Mouse (Mus musculus): ENCODE results near the gene Cdc25a. TPM values are rescaled to one million over a fixed set of nuclear protein-coding genes. Genes with fewer than 3 reads are reported as not detected.

Cdc25a gene
- polyA plus RNA-seq (2012; rRNA removed) = 14.1 and 27.3 TPM in 2 replicates

DNA sequence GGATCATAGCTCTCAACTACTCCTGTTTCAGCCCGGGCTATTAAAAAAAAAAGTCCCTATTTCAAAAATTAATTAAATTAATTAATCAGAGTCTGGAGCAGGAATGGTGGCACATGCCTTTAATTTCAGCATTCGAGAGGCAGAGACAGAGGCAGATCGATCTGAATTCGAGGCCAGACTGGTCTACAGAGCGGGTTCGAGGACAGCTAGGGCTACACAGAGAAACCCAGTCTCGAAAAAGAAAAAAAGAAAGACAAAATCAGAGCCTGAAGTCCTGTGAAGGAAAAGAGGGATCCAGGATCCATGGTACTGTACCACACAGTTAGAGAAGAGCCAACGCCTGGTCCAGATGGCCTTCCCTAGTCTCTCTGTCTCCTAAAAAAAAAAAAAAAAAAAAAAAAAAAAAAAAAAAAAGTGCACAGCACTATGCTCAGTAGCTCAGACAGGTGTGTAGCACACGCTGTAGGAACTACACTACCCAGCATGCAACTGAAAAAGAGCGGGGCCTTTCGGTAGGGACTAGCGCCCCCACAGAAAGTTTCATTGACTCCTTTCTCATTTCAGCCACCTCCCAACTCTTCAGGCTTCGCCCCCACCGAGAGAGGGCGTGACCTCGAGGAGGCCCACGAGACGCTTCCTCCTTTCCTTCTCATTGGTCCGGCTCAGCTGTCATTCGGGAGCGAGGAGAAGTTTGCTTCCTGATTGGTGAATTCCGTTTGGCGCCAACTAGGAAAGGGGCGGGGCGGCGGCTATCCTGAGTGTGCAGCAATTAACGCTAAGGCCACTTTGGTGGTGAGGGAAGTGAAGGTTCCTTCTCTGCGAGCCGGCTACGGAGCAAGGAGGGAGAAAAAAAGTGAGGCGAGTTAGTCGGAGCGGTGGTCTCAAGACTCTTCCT, at the start of gene Cdc25a:
Gene Cdc25a (plus strand): TSS at position 783 of the 895 bp plus-strand sequence.
- H3K4me1 ChIP-seq (ENCODE audit: control insufficient read depth, insufficient read depth, insufficient read length, low read length) = peaks cover 8% of the 10 kb centered on the region; the same call in 1 of the 2 replicates
- H3K36me3 ChIP-seq (ENCODE audit: control insufficient read depth, insufficient read depth, low read length) = peaks cover 15% of the 10 kb centered on the region
- H3K27ac ChIP-seq (ENCODE audit: insufficient read depth, low read depth, low read length) = peak within 1 kb of the TSS; percentile 89
- H3K4me3 ChIP-seq (ENCODE audit: low read depth, low read length) = peak within 1 kb of the TSS; percentile 95
- TF ChIP-seq CTCF (IDR thresholded peaks at IDR 0.05; ENCODE audit: extremely low read depth, insufficient read length, insufficient replicate concordance, low read depth, low read length) = peak; percentile 49; the same call in 1 of the 2 replicates
- TF ChIP-seq POLR2A (IDR thresholded peaks at IDR 0.05; ENCODE audit: low read depth, low read length) = peak; percentile 67; the same call in 1 of the 2 replicates
- 6% methylated on average over 33 of the region's 33 CpGs for WGBS
- no peaks in the 10 kb centered on the region for H3K27me3 ChIP-seq (ENCODE audit: control insufficient read depth, insufficient read depth, low read length)

DNA sequence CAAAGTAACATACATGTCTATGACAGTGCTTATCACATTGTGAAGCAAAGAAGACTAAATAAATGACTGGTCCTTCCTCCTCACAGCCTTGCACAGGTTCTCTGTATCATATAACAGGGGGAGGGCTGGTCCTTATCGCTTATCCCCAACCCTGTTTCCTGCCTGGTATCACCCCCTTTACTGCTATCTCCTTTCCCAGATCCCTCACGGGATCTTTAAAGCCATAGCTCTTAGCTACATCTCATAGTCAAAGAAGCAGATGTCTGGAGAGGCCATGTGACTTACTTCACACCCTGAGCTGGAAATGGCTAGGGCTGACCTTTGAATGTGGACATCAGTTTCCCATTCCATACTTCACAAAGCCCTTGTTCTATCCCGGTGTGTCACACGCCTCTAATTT, 49.6 kb upstream of the Cdc25a start:
- Histone ChIP-seq H3K27me3 (ENCODE audit: control insufficient read depth, insufficient read depth, low read length) (no peaks in the 10 kb centered on the region), H3K4me1 (ENCODE audit: control insufficient read depth, insufficient read depth, insufficient read length, low read length) (no peaks in the 10 kb centered on the region), H3K27ac (ENCODE audit: insufficient read depth, low read depth, low read length) (no peak overlapping the region), H3K36me3 (ENCODE audit: control insufficient read depth, insufficient read depth, low read length) (no peaks in the 10 kb centered on the region), H3K4me3 (ENCODE audit: low read depth, low read length) (no peak overlapping the region)
- no peak for TF ChIP-seq POLR2A (IDR thresholded peaks at IDR 0.05; ENCODE audit: low read depth, low read length)
- 47% methylated on average over 4 of the region's 4 CpGs for WGBS

DNA sequence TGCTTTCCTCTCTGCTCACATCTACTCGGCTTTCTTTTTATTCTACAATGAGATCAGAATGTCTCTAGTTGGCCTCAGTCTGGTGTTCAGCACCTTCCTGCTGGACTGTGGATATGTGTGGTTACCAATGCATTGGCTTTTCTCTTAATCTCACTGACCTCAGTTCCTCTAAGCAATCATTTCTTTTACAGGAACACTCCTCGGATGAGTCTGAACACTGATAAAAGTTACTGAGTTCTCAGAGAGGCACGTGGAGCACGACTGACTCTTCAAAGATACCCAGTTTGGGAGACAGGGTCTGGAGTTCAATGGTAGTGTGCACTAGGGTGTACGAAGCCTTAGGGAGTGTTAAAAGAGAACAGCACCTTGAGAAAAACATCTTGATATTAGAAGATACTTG, 49.2 kb upstream of the Cdc25a start:
- Histone ChIP-seq H3K27ac (ENCODE audit: insufficient read depth, low read depth, low read length) (no peak overlapping the region), H3K36me3 (ENCODE audit: control insufficient read depth, insufficient read depth, low read length) (no peaks in the 10 kb centered on the region), H3K4me1 (ENCODE audit: control insufficient read depth, insufficient read depth, insufficient read length, low read length) (no peaks in the 10 kb centered on the region), H3K27me3 (ENCODE audit: control insufficient read depth, insufficient read depth, low read length) (no peaks in the 10 kb centered on the region), H3K4me3 (ENCODE audit: low read depth, low read length) (no peak overlapping the region)
- 59% methylated on average over 5 of the region's 5 CpGs for WGBS
- no peak for TF ChIP-seq POLR2A (IDR thresholded peaks at IDR 0.05; ENCODE audit: low read depth, low read length)
- no peak for TF ChIP-seq CTCF (IDR thresholded peaks at IDR 0.05; ENCODE audit: extremely low read depth, insufficient read length, insufficient replicate concordance, low read depth, low read length)

DNA sequence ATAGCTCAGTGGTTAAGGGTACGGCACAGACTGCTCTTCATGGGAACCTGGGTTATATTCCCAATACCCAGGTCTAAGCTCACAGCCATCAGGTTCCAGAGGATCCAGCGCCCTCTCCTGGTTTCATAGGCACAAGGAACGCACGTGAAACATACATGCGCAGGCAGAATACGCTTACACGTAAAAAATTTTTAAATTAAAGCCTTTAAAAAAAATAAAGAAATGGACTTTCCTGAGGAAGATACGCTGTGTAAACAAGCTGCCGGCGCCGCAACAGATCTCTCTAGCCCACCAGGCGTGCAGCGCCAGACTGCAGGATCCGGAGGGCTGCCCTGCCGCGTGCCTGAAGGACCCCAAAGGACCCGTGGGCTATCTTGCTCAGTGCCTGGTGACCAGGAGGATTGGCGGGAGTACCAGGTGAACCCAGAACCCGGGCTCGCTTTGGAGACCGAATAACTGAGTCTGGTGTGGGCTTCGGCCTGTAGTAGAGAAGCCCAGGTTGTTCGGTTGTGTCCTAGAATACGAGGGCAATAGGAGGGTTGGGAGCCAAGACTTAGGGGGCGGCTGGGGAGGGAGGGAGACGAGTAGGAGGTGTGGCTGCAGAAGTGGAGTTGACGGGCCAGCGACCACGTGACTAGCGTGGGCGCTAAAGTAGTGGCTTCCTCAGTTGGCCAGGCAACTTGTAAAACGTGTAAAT, 42.8 kb upstream of the Cdc25a start, which contains the start of gene Nme6:
Gene Nme6 (plus strand): TSS at position 359 of the 697 bp plus-strand sequence.
- TF ChIP-seq CTCF (IDR thresholded peaks at IDR 0.05; ENCODE audit: extremely low read depth, insufficient read length, insufficient replicate concordance, low read depth, low read length) = peak; percentile 86; the same call in 1 of the 2 replicates
- peak; percentile 44; the same call in 1 of the 2 replicates for TF ChIP-seq POLR2A (IDR thresholded peaks at IDR 0.05; ENCODE audit: low read depth, low read length)
- under 1% methylated on average over 32 of the region's 32 CpGs for WGBS
- peak within 1 kb of the TSS; percentile 92 for H3K4me3 ChIP-seq (ENCODE audit: low read depth, low read length)
- peak within 1 kb of the TSS; percentile 62 for H3K27ac ChIP-seq (ENCODE audit: insufficient read depth, low read depth, low read length)
- peaks cover 1% of the 10 kb centered on the region; the same call in 1 of the 2 replicates for H3K36me3 ChIP-seq (ENCODE audit: control insufficient read depth, insufficient read depth, low read length)
- H3K4me1 ChIP-seq (ENCODE audit: control insufficient read depth, insufficient read depth, insufficient read length, low read length) = peaks cover 5% of the 10 kb centered on the region; the same call in 1 of the 2 replicates
- no peaks in the 10 kb centered on the region for H3K27me3 ChIP-seq (ENCODE audit: control insufficient read depth, insufficient read depth, low read length)

DNA sequence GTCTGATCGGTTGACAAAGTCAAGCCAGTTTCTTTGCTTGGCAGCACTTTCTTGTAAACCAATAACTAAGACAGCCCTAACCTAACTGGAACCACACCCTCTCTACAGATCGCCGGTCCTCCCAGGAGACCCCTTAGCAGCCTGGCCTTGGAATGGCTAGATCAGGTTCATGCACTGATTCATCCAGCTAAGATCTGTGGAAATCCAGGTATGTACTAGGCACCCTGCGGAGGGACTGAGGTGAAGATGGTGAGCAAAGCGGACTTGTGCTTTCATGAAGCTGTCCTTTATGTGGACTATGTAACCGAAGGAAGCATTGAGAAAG, 42.3 kb upstream of the Cdc25a start:
- WGBS = 3% methylated on average over 6 of the region's 6 CpGs
- Histone ChIP-seq H3K27ac (ENCODE audit: insufficient read depth, low read depth, low read length) (no peak overlapping the region), H3K36me3 (ENCODE audit: control insufficient read depth, insufficient read depth, low read length) (peaks cover 1% of the 10 kb centered on the region; the same call in 1 of the 2 replicates), H3K4me1 (ENCODE audit: control insufficient read depth, insufficient read depth, insufficient read length, low read length) (peaks cover 5% of the 10 kb centered on the region; the same call in 1 of the 2 replicates), H3K4me3 (ENCODE audit: low read depth, low read length) (peak overlapping the region; percentile 92), H3K27me3 (ENCODE audit: control insufficient read depth, insufficient read depth, low read length) (no peaks in the 10 kb centered on the region)
- TF ChIP-seq CTCF (IDR thresholded peaks at IDR 0.05; ENCODE audit: extremely low read depth, insufficient read length, insufficient replicate concordance, low read depth, low read length) (no peak), POLR2A (IDR thresholded peaks at IDR 0.05; ENCODE audit: low read depth, low read length) (no peak)

DNA sequence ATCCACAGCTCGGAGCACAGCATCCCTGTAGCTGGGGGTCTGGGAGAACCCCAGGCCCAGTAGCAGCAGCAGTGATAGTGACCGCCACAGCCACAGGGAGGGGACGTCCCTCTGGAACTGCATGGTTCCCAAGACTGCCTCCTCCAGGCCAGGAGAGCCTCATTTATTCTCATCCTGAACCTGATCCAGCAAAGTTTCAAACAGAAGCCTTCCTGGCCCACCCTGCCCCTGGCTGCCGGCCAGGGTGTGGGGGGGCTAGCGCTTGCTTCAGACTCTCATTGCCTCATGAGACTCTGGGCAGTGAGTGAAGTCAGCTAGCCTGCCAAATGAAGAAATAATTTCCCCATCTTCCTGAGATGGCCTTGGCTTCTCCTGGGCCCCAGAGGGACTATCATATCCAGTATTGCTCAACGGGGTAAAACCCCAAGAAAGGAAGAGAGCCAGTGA, 26.0 kb upstream of the Cdc25a start, which contains the start of gene Camp:
Gene Camp (minus strand): TSS at position 306 of the 447 bp plus-strand sequence.
- WGBS = 51% methylated on average over 6 of the region's 6 CpGs
- H3K4me3 ChIP-seq (ENCODE audit: low read depth, low read length) = no peak within 1 kb of the TSS
- H3K4me1 ChIP-seq (ENCODE audit: control insufficient read depth, insufficient read depth, insufficient read length, low read length) = no peaks in the 10 kb centered on the region
- H3K27ac ChIP-seq (ENCODE audit: insufficient read depth, low read depth, low read length) = no peak within 1 kb of the TSS
- TF ChIP-seq POLR2A (IDR thresholded peaks at IDR 0.05; ENCODE audit: low read depth, low read length) (no peak), CTCF (IDR thresholded peaks at IDR 0.05; ENCODE audit: extremely low read depth, insufficient read length, insufficient replicate concordance, low read depth, low read length) (no peak)
- no peaks in the 10 kb centered on the region for H3K27me3 ChIP-seq (ENCODE audit: control insufficient read depth, insufficient read depth, low read length)
- H3K36me3 ChIP-seq (ENCODE audit: control insufficient read depth, insufficient read depth, low read length) = no peaks in the 10 kb centered on the region

DNA sequence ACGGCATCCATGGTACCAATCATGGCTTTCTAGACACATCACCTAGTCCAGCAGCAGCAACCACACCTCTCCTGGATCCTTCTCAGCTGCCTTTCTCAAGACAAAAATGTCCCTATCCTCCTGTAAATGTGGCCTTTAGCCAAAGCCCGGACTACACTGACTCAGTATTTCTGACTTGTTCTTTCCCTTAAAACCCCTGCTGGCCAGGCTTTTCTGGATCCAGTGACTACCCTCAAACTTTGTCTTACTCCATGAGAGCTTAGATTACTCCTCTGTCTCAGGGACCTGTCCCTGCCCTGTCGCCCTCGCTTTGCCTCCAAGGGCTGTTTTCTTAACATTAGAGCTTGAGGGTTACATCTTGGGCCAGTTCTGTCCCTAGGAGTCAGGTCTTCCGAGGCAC, 25.3 kb upstream of the Cdc25a start:
- Histone ChIP-seq H3K4me1 (ENCODE audit: control insufficient read depth, insufficient read depth, insufficient read length, low read length) (no peaks in the 10 kb centered on the region), H3K27me3 (ENCODE audit: control insufficient read depth, insufficient read depth, low read length) (no peaks in the 10 kb centered on the region), H3K36me3 (ENCODE audit: control insufficient read depth, insufficient read depth, low read length) (no peaks in the 10 kb centered on the region), H3K27ac (ENCODE audit: insufficient read depth, low read depth, low read length) (no peak overlapping the region), H3K4me3 (ENCODE audit: low read depth, low read length) (no peak overlapping the region)
- WGBS = 76% methylated on average over 5 of the region's 5 CpGs
- TF ChIP-seq CTCF (IDR thresholded peaks at IDR 0.05; ENCODE audit: extremely low read depth, insufficient read length, insufficient replicate concordance, low read depth, low read length) (no peak), POLR2A (IDR thresholded peaks at IDR 0.05; ENCODE audit: low read depth, low read length) (no peak)

Measured in small intestine, adult 2 months (tissue).